Mouse (Mus musculus): ENCODE data around the gene Gm20388. TPM values are rescaled to one million over a fixed set of nuclear protein-coding genes. Genes with fewer than 3 reads are reported as not detected.

Gene Gm20388
- polyA plus RNA-seq, 1 experiment from 2014 or later, result not detected

DNA sequence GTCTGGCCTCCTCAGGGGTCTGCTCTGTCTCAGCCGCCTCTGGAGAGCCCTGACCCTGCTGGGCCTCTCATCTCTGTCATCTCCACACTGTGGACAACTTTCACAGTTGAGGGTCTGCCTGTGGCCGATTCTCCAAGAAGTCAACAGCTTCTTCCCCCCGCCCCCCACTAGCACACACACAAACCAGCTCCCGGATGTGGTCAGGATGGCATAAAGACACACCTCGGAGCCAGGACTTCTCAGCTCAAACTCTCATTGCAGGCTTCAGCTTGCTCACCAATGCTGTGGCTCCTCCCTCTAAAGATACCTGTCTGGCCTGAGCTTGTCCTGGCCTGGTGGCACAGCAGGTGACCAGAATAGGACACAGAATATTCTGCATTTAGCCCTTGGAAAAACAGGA, 977.4 kb downstream of the Gm20388 start:
- WGBS, result 14% methylated on average over 5 of the region's 5 CpGs
- Histone ChIP-seq H3K36me3 (no peaks in the 10 kb centered on the region), H3K4me3 (no peak overlapping the region), H3K9me3 (replicated peaks) (no peaks in the 10 kb centered on the region), H3K27me3 (peaks cover 97% of the 10 kb centered on the region), H3K4me1 (replicated peaks) (peaks cover 11% of the 10 kb centered on the region), H3K27ac (no peak overlapping the region), H3K4me2 (no peak overlapping the region), H3K9ac (no peak overlapping the region)
- ATAC-seq (replicated peaks; ENCODE audit: insufficient number of reproducible peaks, insufficient read depth, low FRiP score, low read depth), result no peak

DNA sequence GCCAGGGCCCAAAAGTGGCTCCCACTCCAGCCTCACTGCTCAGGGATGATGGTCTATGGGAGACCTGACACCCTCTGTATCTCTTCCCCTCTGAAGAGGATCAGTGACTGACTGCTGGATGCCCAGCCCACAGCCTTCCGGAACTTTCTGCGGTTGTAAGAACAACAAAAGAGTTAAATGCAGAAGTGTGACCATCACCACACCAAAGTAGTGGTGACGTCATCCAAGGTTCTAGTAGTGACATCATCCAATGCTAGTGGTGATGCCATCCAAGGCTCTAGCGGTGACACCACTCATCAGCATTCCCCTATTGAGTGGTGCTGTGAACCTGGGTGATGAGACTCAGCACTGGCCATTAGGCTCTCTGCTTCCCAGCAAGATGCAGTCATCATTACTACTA, 978.5 kb downstream of the Gm20388 start:
- Histone ChIP-seq H3K27me3 (peaks cover 98% of the 10 kb centered on the region), H3K4me2 (no peak overlapping the region), H3K36me3 (no peaks in the 10 kb centered on the region), H3K9me3 (replicated peaks) (no peaks in the 10 kb centered on the region), H3K4me1 (replicated peaks) (peaks cover 5% of the 10 kb centered on the region), H3K27ac (no peak overlapping the region), H3K4me3 (no peak overlapping the region), H3K9ac (no peak overlapping the region)
- no peak for ATAC-seq (replicated peaks; ENCODE audit: insufficient number of reproducible peaks, insufficient read depth, low FRiP score, low read depth)
- 74% methylated on average over 4 of the region's 4 CpGs for WGBS

DNA sequence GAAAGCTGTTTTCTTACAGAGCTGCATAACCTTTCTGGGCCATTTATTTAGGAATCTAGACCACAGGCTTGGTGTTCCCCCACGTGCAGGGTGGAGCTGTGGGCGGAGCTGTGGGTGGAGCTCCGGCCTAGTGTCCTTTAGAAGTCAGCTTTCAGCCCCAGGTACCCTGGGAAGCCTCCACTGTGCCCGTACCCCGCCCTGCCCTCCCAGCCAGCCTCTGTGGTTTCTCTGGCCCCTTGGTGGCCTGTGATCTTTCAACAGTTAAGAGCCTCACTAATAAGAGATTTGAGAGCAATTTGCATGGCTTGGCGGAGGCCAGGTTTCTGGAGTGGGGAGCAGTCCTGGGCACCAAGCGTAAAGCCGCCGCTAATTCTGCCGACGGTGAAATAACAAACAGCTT, 979.4 kb downstream of the Gm20388 start:
- H3K9me3 ChIP-seq (replicated peaks), result no peaks in the 10 kb centered on the region
- H3K36me3 ChIP-seq, result no peaks in the 10 kb centered on the region
- H3K27me3 ChIP-seq, result peaks cover 98% of the 10 kb centered on the region
- peak overlapping the region; percentile 13; the same call in 1 of the 2 replicates for H3K4me2 ChIP-seq
- H3K4me3 ChIP-seq, result no peak overlapping the region
- H3K4me1 ChIP-seq (replicated peaks), result peaks cover 5% of the 10 kb centered on the region
- 8% methylated on average over 11 of the region's 11 CpGs for WGBS
- no peak for ATAC-seq (replicated peaks; ENCODE audit: insufficient number of reproducible peaks, insufficient read depth, low FRiP score, low read depth)
- no peak overlapping the region for H3K27ac ChIP-seq
- H3K9ac ChIP-seq, result no peak overlapping the region

DNA sequence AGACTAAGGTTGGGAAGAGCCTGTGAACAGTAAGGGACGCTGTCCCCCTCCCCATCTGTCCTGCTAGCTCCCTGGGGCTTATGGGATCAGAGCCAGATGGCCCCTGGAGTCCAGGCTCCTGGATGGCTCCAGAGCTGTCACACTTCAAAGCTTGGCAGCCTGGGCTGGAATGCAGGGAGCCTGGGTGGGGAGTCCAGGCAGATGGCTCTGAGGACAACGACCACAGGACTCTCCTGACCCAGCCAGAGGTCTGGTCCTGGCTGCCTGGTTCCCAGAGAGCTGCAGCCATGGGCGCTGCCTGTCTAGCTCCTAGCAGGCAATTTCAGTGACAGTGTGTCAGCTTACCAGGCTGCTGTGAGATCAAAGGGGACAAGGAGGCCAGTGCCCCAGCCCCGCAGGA, 984.4 kb downstream of the Gm20388 start:
- Histone ChIP-seq H3K27me3 (peaks cover 94% of the 10 kb centered on the region), H3K27ac (no peak overlapping the region), H3K4me1 (replicated peaks) (peaks cover 17% of the 10 kb centered on the region)

DNA sequence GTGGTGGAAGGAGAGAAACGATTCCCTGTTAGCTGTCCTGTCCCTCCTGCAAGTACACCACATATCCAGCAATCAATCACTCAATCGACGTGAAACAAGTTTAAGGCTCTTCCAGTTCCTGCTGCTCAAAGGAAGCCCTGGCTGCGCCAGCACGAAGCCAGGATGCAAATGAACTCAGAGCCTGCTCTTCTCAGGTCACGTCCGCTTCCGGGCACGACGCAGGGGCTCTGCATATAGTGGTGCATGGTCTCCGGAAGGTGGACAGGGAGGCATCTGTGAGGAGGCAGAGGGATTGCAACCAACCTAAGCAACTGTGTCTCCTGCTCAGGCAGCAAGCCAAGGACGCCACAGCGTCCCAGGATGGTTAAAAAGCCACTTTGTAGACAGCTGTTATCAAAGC, 985.0 kb downstream of the Gm20388 start:
- no peak for ATAC-seq (replicated peaks; ENCODE audit: insufficient number of reproducible peaks, insufficient read depth, low FRiP score, low read depth)
- peak overlapping the region; percentile 2 for H3K4me3 ChIP-seq

More for the DNA sequence above, 984.4 kb downstream of the Gm20388 start:
- no peaks in the 10 kb centered on the region for H3K9me3 ChIP-seq (replicated peaks)
- no peak overlapping the region for H3K9ac ChIP-seq
- WGBS, result 2% methylated on average over 4 of the region's 4 CpGs
- no peak overlapping the region for H3K4me3 ChIP-seq
- no peak for ATAC-seq (replicated peaks; ENCODE audit: insufficient number of reproducible peaks, insufficient read depth, low FRiP score, low read depth)
- H3K36me3 ChIP-seq, result no peaks in the 10 kb centered on the region
- no peak overlapping the region for H3K4me2 ChIP-seq

DNA sequence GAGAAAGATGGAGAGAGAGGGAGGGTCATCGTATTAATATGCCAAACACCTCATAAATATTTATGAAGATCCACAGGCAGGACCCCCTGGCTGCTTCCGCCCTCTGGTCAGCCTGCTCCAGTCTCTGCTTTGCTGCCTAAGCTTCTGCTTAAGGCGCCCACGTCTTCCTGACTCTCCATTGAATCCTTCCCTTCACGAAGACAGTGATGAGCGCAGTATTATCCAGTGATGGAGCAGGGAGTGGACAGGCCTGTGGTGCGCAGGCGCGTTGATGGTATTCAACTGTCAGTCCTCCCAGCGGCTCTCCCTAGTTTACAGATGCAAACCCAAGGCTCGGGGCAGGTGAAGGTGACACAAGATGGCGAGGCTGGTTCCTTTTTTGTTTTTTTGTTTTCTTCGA, 985.6 kb downstream of the Gm20388 start:
- Histone ChIP-seq H3K4me2 (peak overlapping the region; percentile 48), H3K36me3 (no peaks in the 10 kb centered on the region), H3K4me3 (no peak overlapping the region), H3K9ac (no peak overlapping the region), H3K27ac (no peak overlapping the region), H3K4me1 (replicated peaks) (peaks cover 13% of the 10 kb centered on the region), H3K9me3 (replicated peaks) (no peaks in the 10 kb centered on the region), H3K27me3 (peaks cover 96% of the 10 kb centered on the region)
- 32% methylated on average over 13 of the region's 13 CpGs for WGBS
- ATAC-seq (replicated peaks; ENCODE audit: insufficient number of reproducible peaks, insufficient read depth, low FRiP score, low read depth), result no peak

More for the DNA sequence above, 985.0 kb downstream of the Gm20388 start:
- Histone ChIP-seq H3K9ac (no peak overlapping the region), H3K27ac (no peak overlapping the region), H3K4me1 (replicated peaks) (peaks cover 13% of the 10 kb centered on the region), H3K4me2 (peak overlapping the region; percentile 48), H3K9me3 (replicated peaks) (no peaks in the 10 kb centered on the region), H3K36me3 (no peaks in the 10 kb centered on the region), H3K27me3 (peaks cover 95% of the 10 kb centered on the region)
- WGBS, result 2% methylated on average over 13 of the region's 13 CpGs

DNA sequence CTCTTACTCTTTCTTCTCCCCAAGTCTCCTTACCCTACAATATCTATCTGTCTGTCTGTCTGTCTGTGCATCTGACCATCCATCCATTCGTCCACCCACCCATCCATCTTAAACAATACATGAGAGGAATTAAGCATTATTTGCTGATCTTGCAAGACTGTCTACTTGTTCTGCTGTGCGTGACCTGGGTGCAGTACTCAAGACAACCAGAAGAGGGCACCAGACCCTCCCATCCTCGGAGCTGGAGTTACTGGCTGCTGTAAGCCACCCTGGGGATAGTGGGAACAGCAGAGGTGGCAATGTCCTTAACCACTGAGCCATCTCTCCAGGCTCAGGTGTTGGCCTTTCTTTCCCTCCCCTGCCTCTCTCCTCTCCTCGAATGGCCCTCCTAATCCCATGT, 987.4 kb downstream of the Gm20388 start:
- Histone ChIP-seq H3K27me3 (peaks cover 91% of the 10 kb centered on the region), H3K27ac (no peak overlapping the region), H3K9ac (no peak overlapping the region), H3K4me1 (replicated peaks) (peaks cover 21% of the 10 kb centered on the region), H3K4me2 (no peak overlapping the region), H3K36me3 (no peaks in the 10 kb centered on the region), H3K4me3 (no peak overlapping the region), H3K9me3 (replicated peaks) (no peaks in the 10 kb centered on the region)
- no peak for ATAC-seq (replicated peaks; ENCODE audit: insufficient number of reproducible peaks, insufficient read depth, low FRiP score, low read depth)
- 53% methylated on average over 4 of the region's 4 CpGs for WGBS

DNA sequence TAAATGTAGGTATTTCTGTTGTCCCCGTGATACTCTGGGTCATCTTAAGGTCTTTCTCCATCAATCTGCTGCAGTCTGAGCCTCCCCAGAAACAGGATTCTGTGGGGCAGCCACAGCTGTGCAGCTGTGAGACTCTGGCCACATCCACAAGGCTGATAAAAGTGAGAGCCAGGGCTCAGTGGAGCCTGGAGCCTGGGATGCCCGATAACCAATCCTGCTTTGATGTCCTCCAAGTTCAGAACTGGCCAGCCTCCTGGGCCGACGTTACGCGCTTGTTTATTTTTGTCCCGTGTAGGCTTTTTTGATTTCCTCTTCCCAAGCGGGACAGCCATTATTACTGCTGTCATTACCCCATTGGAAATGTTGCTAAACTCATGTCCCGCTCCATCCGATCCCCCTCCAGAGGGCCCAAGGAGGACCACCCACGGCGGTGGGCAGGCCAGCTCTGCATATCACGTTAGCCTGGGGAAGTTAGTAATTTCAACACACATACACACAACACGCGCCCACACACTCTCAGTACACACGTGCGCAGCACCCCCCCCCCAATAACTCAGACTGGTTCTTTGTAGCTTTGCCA, 988.3 kb downstream of the Gm20388 start:
- no peaks in the 10 kb centered on the region for H3K36me3 ChIP-seq
- no peak overlapping the region for H3K4me3 ChIP-seq
- 30% methylated on average over 17 of the region's 17 CpGs for WGBS
- ATAC-seq (replicated peaks; ENCODE audit: insufficient number of reproducible peaks, insufficient read depth, low FRiP score, low read depth), result no peak
- H3K9me3 ChIP-seq (replicated peaks), result no peaks in the 10 kb centered on the region
- H3K4me1 ChIP-seq (replicated peaks), result peaks cover 21% of the 10 kb centered on the region
- H3K9ac ChIP-seq, result no peak overlapping the region
- H3K27ac ChIP-seq, result no peak overlapping the region
- peaks cover 87% of the 10 kb centered on the region for H3K27me3 ChIP-seq
- no peak overlapping the region for H3K4me2 ChIP-seq

DNA sequence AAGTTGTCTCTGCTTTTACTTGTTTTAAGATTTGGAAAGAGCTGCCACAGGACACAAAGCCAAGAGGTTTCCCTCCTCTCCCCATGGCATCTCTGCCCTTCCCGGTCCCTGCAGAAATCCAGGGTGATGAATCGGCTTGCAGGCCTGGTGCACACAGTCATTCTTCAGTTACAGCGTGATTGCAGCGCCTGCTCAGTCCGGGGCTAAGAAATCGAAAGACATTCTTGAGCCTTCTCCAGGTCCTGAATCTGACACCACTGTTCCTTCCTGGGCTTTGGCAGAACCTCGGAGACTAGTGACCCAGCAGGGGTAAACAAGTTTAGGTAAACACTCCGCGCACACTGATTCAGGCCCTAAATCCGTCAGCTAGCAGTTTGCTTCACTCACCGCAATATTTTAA, 991.7 kb downstream of the Gm20388 start:
- Histone ChIP-seq H3K4me2 (no peak overlapping the region), H3K36me3 (no peaks in the 10 kb centered on the region), H3K27ac (no peak overlapping the region), H3K4me3 (no peak overlapping the region), H3K9me3 (replicated peaks) (no peaks in the 10 kb centered on the region), H3K4me1 (replicated peaks) (peaks cover 13% of the 10 kb centered on the region), H3K9ac (no peak overlapping the region), H3K27me3 (peaks cover 56% of the 10 kb centered on the region)
- 42% methylated on average over 11 of the region's 11 CpGs for WGBS
- ATAC-seq (replicated peaks; ENCODE audit: insufficient number of reproducible peaks, insufficient read depth, low FRiP score, low read depth), result no peak

DNA sequence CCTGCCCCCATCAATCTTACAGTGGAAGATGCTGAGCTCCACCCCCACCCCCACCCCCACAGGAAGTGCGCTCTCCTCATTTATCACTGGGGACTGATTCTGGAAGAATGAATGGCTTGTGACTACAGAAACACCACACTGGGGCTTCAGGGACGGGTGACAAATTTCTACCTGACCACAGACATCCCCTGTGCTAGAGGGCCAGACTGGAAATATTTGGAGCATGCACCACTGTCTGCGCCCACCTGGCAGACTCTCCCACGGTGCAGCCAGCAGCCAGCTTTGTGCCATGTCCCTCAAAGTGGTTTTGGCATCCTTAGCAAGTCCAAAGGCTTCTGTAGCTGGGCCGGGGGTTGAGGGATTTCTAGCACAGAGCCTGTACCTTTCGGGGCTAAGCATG, 997.0 kb downstream of the Gm20388 start:
- Histone ChIP-seq H3K9ac (no peak overlapping the region), H3K4me1 (replicated peaks) (peaks cover 2% of the 10 kb centered on the region; the same call in 1 of the 2 replicates), H3K27ac (no peak overlapping the region), H3K4me3 (no peak overlapping the region), H3K4me2 (no peak overlapping the region), H3K27me3 (peaks cover 11% of the 10 kb centered on the region), H3K36me3 (no peaks in the 10 kb centered on the region), H3K9me3 (replicated peaks) (no peaks in the 10 kb centered on the region)
- ATAC-seq (replicated peaks; ENCODE audit: insufficient number of reproducible peaks, insufficient read depth, low FRiP score, low read depth), result no peak
- 41% methylated on average over 6 of the region's 6 CpGs for WGBS

DNA sequence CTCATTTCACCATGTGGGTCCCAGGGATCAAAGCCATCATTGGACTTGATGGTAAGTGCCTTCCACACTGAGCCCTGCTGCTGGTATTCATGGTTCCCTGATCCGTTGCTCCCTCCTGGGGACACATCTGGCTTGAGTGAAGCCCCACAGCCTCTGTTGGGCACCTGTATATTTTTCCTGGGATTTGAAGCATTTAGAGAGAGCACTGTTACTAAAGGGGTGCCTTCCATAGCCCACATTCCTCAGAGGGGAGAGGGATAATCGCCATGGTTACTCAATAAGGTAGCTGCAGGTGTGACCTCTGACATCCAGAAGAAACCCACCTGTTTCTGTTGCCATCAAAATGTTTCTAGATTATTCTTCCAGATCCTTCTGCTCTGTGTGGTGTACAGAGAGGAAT, 1000.3 kb downstream of the Gm20388 start:
- Histone ChIP-seq H3K9me3 (replicated peaks) (no peaks in the 10 kb centered on the region), H3K9ac (no peak overlapping the region), H3K27me3 (peaks cover 8% of the 10 kb centered on the region), H3K4me2 (no peak overlapping the region), H3K4me3 (no peak overlapping the region), H3K27ac (no peak overlapping the region), H3K4me1 (replicated peaks) (peaks cover 2% of the 10 kb centered on the region; the same call in 1 of the 2 replicates), H3K36me3 (no peaks in the 10 kb centered on the region)
- WGBS, result 76% methylated on average over 2 of the region's 2 CpGs
- ATAC-seq (replicated peaks; ENCODE audit: insufficient number of reproducible peaks, insufficient read depth, low FRiP score, low read depth), result no peak

DNA sequence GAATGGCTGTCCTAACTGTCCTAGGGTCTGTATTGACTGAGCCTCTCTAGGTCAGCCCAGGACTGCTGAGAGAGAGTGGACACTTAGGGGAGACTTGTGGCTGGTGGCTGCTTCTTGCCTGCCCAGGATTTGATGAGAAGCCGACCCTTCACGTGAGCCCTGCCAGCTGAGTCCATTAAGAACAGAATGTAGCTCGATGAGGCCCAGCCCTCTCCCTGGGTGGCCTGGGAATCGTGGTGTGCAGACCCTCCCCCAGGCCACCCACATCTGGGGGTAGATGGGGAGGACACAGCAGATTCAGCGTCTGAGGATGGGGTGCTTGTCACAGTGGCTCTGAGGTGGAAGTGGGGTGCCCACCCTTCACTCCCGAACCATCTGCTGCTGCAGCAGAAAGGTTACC, 1001.8 kb downstream of the Gm20388 start:
- 38% methylated on average over 6 of the region's 6 CpGs for WGBS
- no peak for ATAC-seq (replicated peaks; ENCODE audit: insufficient number of reproducible peaks, insufficient read depth, low FRiP score, low read depth)
- H3K9ac ChIP-seq, result no peak overlapping the region
- H3K27ac ChIP-seq, result no peak overlapping the region
- no peak overlapping the region for H3K4me3 ChIP-seq
- H3K4me2 ChIP-seq, result no peak overlapping the region
- H3K36me3 ChIP-seq, result no peaks in the 10 kb centered on the region
- peaks cover 12% of the 10 kb centered on the region for H3K27me3 ChIP-seq
- no peaks in the 10 kb centered on the region for H3K9me3 ChIP-seq (replicated peaks)
- peaks cover 7% of the 10 kb centered on the region for H3K4me1 ChIP-seq (replicated peaks)
